Mouse (Mus musculus) E14TG2a.4 (cell line): ENCODE data around the gene Otud7a.

Experiments
- CTCF ChIP-seq: conservative IDR thresholded peaks from 2 replicates; pipeline ENCODE4 v1.5.1; 2014; ENCODE audit warnings: low read length
- NANOG ChIP-seq: IDR thresholded peaks from 2 replicates; pipeline ENCODE4 v1.6.1; 2014; ENCODE audit warnings: borderline replicate concordance, low read length, mixed read lengths
- POU5F1 ChIP-seq: IDR thresholded peaks from 2 replicates; pipeline ENCODE4 v1.6.1; 2014; ENCODE audit warnings: low read length, borderline replicate concordance

DNA sequence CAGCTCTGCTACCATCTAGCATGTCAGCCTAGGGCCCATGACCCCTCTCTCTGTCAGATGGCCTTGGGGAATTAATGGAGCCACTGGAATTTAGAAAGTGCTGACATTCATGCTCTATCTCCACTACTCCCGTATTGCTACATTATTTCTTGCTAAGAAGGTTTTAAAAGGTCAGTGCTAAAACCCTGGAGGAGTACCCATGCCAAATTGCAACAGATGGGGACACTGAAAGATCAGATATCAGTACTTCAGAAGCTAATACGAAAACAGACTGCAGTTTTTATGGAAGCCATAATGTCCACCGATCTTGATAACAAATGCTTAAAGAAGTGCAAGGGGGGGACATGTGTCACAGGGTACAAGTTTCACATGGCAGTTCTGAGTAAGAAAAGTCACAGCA lies 147.5 kb downstream of the Otud7a start:
- TF ChIP-seq CTCF (no peak), NANOG (no peak), POU5F1 (no peak)
